Mouse (Mus musculus) myocyte (in vitro differentiated cells): ENCODE data around the gene Tbc1d5. TPM values are rescaled to one million over a fixed set of nuclear protein-coding genes. Genes with fewer than 3 reads are reported as not detected.

Experiments used
- H3K27me3 ChIP-seq: one replicate; pipeline ENCODE4 v1.6.1; 2011; ENCODE audit not compliant: control insufficient read depth, insufficient read depth, insufficient read length
- H3K36me3 ChIP-seq: one replicate; pipeline ENCODE4 v1.6.1; 2011; ENCODE audit not compliant: control insufficient read depth, insufficient read depth
- H3K4me2 ChIP-seq: one replicate; pipeline ENCODE4 v1.6.1; 2011; ENCODE audit warnings: low read depth, control low read depth
- H3K4me3 ChIP-seq: one replicate; pipeline ENCODE4 v1.5.1; 2011; ENCODE audit warnings: mild to moderate bottlenecking, control low read depth, moderate library complexity
- H3K79me2 ChIP-seq: one replicate; pipeline ENCODE4 v1.6.1; 2011; ENCODE audit not compliant: control insufficient read depth, insufficient read depth
- H3ac ChIP-seq: one replicate; pipeline ENCODE4 v1.6.1; 2011; ENCODE audit not compliant: control insufficient read depth, insufficient read length
- CEBPB ChIP-seq: IDR thresholded peaks from 2 replicates; pipeline ENCODE4 v1.6.1; 2011; ENCODE audit warnings: mild to moderate bottlenecking, moderate library complexity; ENCODE audit not compliant: poor library complexity, insufficient read depth, severe bottlenecking
- E2F4 ChIP-seq: IDR thresholded peaks from one replicate; pipeline ENCODE4 v1.6.1; 2011; ENCODE audit warnings: mild to moderate bottlenecking, control low read depth, moderate library complexity; ENCODE audit not compliant: insufficient read depth
- MAX ChIP-seq: IDR thresholded peaks from one replicate; pipeline ENCODE4 v1.6.1; 2011; ENCODE audit warnings: low read depth, mild to moderate bottlenecking, control low read depth
- MYOD1 ChIP-seq, 3 experiments: IDR thresholded peaks; one replicate each; pipeline ENCODE4 v1.6.1; 2011; ENCODE audit warnings: control low read depth in 2 of 3, low read depth in 2 of 3, mild to moderate bottlenecking in 2 of 3, moderate library complexity in 1 of 3; ENCODE audit not compliant: insufficient read length in 2 of 3, control insufficient read depth in 1 of 3
- MYOG ChIP-seq, 3 experiments: IDR thresholded peaks; one replicate each; pipeline ENCODE4 v1.6.1; 2011; ENCODE audit warnings: control low read depth in 2 of 3, low read depth in 2 of 3, mild to moderate bottlenecking in 2 of 3; ENCODE audit not compliant: insufficient read length in 2 of 3, control insufficient read depth in 1 of 3, insufficient read depth in 1 of 3
- POLR2A ChIP-seq: IDR thresholded peaks from one replicate; pipeline ENCODE4 v1.6.1; 2011; ENCODE audit warnings: low read depth, mild to moderate bottlenecking, control low read depth, moderate library complexity; ENCODE audit not compliant: insufficient read length
- POLR2AphosphoS2 ChIP-seq: IDR thresholded peaks from one replicate; pipeline ENCODE4 v1.6.1; 2011; ENCODE audit warnings: low read depth, control low read depth; ENCODE audit not compliant: insufficient read length
- REST ChIP-seq: IDR thresholded peaks from one replicate; pipeline ENCODE4 v1.6.1; 2011; ENCODE audit warnings: mild to moderate bottlenecking, control low read depth, moderate library complexity; ENCODE audit not compliant: insufficient read depth, insufficient read length
- SRF ChIP-seq: IDR thresholded peaks from one replicate; pipeline ENCODE4 v1.6.1; 2011; ENCODE audit warnings: low read depth; ENCODE audit not compliant: control insufficient read depth, insufficient read length
- TCF12 ChIP-seq: IDR thresholded peaks from one replicate; pipeline ENCODE4 v1.6.1; 2011; ENCODE audit warnings: mild to moderate bottlenecking, control low read depth; ENCODE audit not compliant: poor library complexity, insufficient read depth, severe bottlenecking
- TCF3 ChIP-seq: IDR thresholded peaks from one replicate; pipeline ENCODE4 v1.6.1; 2011; ENCODE audit warnings: low read depth, control low read depth; ENCODE audit not compliant: insufficient read length
- USF1 ChIP-seq: IDR thresholded peaks from one replicate; pipeline ENCODE4 v1.6.1; 2011; ENCODE audit warnings: low read depth, mild to moderate bottlenecking, control low read depth, moderate library complexity
- polyA plus RNA-seq: library from polyadenylated mRNA; unstranded; fragments of >200 nt; fragmentation: generic; extraction: Trizol; gene quantifications from one replicate; pipeline ENCODE4 v1.2.1, GENCODE M21; 2012; ENCODE audit warnings: missing spikeins

Gene Tbc1d5
- polyA plus RNA-seq, 1 experiment = 6.3 TPM

DNA sequence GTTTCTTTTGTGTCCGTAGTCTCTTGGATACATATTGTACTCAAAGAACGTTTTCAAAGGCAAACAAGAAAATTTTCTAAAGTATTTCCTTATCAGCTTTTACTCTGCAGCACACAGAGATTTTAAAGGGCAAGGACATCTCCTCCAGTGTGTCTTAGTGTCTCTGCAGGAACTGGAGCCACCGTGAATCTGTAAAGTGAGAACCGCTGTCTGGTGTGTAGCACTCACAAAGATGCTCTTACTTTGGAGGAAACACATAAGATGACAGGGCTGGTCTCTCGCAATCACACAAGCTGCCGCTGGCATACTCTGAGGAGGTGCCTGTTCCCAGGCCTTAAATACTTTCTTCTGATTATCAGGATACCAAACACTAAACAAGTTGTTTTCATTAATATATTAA, 37.3 kb upstream of the Tbc1d5 start:
- TF ChIP-seq POLR2AphosphoS2 (no peak), REST (no peak), SRF (no peak), CEBPB (no peak), E2F4 (no peak), MYOG (IDR thresholded peaks at IDR 0.05; ENCODE audit: control insufficient read depth in 1 of 3, insufficient read depth in 1 of 3, insufficient read length in 2 of 3, low read depth in 2 of 3) (no peak), POLR2A (no peak), MAX (no peak), MYOD1 (IDR thresholded peaks at IDR 0.05; ENCODE audit: control insufficient read depth in 1 of 3, insufficient read length in 2 of 3, low read depth in 2 of 3) (no peak), TCF3 (no peak), TCF12 (no peak), USF1 (no peak)
- no peaks in the 10 kb centered on the region for H3K36me3 ChIP-seq
- no peaks in the 10 kb centered on the region for H3K79me2 ChIP-seq
- H3K27me3 ChIP-seq = no peaks in the 10 kb centered on the region
- H3K4me3 ChIP-seq = no peak overlapping the region
- H3ac ChIP-seq = no peak overlapping the region
- H3K4me2 ChIP-seq = no peak overlapping the region

- Histone ChIP-seq H3ac (no peak overlapping the region), H3K79me2 (no peaks in the 10 kb centered on the region), H3K4me3 (no peak overlapping the region), H3K27me3 (no peaks in the 10 kb centered on the region), H3K36me3 (no peaks in the 10 kb centered on the region), H3K4me2 (no peak overlapping the region)
- TF ChIP-seq MYOG (IDR thresholded peaks at IDR 0.05; ENCODE audit: control insufficient read depth in 1 of 3, insufficient read depth in 1 of 3, insufficient read length in 2 of 3, low read depth in 2 of 3) (no peak), MAX (no peak), REST (no peak), MYOD1 (IDR thresholded peaks at IDR 0.05; ENCODE audit: control insufficient read depth in 1 of 3, insufficient read length in 2 of 3, low read depth in 2 of 3) (no peak), USF1 (no peak), CEBPB (no peak), TCF3 (no peak), POLR2A (no peak), TCF12 (no peak), E2F4 (no peak)
Measured at GRCm38 (mm10) chr17:51209565-51209964, 30.4 kb upstream of the Tbc1d5 start.

- no peak overlapping the region for H3ac ChIP-seq
- H3K36me3 ChIP-seq = no peaks in the 10 kb centered on the region
- TF ChIP-seq SRF = no peak
- TF ChIP-seq REST = no peak
- no peak for TF ChIP-seq TCF12
- TF ChIP-seq MYOD1 (IDR thresholded peaks at IDR 0.05; ENCODE audit: control insufficient read depth in 1 of 3, insufficient read length in 2 of 3, low read depth in 2 of 3) = no peak
- TF ChIP-seq TCF3 = no peak
- no peak for TF ChIP-seq E2F4
- TF ChIP-seq CEBPB = no peak
- TF ChIP-seq USF1 = no peak
- no peak for TF ChIP-seq POLR2A
- TF ChIP-seq POLR2AphosphoS2 = no peak
- TF ChIP-seq MYOG (IDR thresholded peaks at IDR 0.05; ENCODE audit: control insufficient read depth in 1 of 3, insufficient read depth in 1 of 3, insufficient read length in 2 of 3, low read depth in 2 of 3) = no peak
- no peak for TF ChIP-seq MAX
- H3K4me2 ChIP-seq = no peak overlapping the region
- no peaks in the 10 kb centered on the region for H3K27me3 ChIP-seq
- no peaks in the 10 kb centered on the region for H3K79me2 ChIP-seq
- H3K4me3 ChIP-seq = no peak overlapping the region
Measured at GRCm38 (mm10) chr17:51204643-51205042, 25.5 kb upstream of the Tbc1d5 start.

DNA sequence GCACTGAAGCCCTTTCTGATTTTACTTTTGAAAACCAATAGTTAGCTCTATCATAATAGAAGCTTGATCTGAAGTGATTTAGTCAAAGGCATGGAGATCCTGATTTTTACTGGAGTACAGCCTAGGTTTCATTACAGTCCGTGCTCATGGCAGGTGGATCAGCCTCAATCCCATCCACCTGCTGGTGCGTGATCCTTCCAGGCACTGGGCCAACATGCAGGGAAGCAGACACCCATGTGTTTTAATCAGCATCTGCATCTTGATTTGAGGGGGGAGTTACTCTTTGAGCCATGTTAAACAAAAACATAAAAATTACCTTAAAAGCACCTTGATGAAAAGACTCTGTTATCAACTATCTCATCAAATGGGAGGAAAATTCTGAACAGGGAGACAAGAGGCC, 16.4 kb upstream of the Tbc1d5 start:
- Histone ChIP-seq H3K4me3 (no peak overlapping the region), H3K36me3 (no peaks in the 10 kb centered on the region), H3ac (no peak overlapping the region), H3K4me2 (peak overlapping the region; percentile 47), H3K27me3 (no peaks in the 10 kb centered on the region), H3K79me2 (no peaks in the 10 kb centered on the region)
- TF ChIP-seq TCF12 (no peak), MYOD1 (IDR thresholded peaks at IDR 0.05; ENCODE audit: control insufficient read depth in 1 of 3, insufficient read length in 2 of 3, low read depth in 2 of 3) (no peak), POLR2A (no peak), MYOG (IDR thresholded peaks at IDR 0.05; ENCODE audit: control insufficient read depth in 1 of 3, insufficient read depth in 1 of 3, insufficient read length in 2 of 3, low read depth in 2 of 3) (no peak), MAX (no peak), CEBPB (no peak), USF1 (no peak), SRF (no peak), E2F4 (no peak)

- Histone ChIP-seq H3ac (no peak overlapping the region), H3K4me3 (no peak overlapping the region), H3K4me2 (peak overlapping the region; percentile 47), H3K79me2 (no peaks in the 10 kb centered on the region), H3K36me3 (no peaks in the 10 kb centered on the region), H3K27me3 (no peaks in the 10 kb centered on the region)
- TF ChIP-seq CEBPB = peak; percentile 76; the same call in 1 of the 2 replicates
- TF ChIP-seq POLR2AphosphoS2 = no peak
Measured at GRCm38 (mm10) chr17:51194787-51195186, 15.6 kb upstream of the Tbc1d5 start.
